Mouse (Mus musculus) liver, embryonic 14.5 days (tissue): ENCODE data around the gene Zfp740. TPM values are rescaled to one million over a fixed set of nuclear protein-coding genes. Genes with fewer than 3 reads are reported as not detected.
"Not testable (repeated sequence)": the region's sequence is repeated elsewhere in the genome, so short reads cannot be mapped to it uniquely, and the experiment has no call there.

ENCODE experiments used
- ATAC-seq: fragments of 200-750 bp; cut with Nextera tagmentation; 2 replicates; pipeline ENCODE4 v1.8.0; 2017; ENCODE audit warnings: moderate number of reproducible peaks, mild to moderate bottlenecking, moderate library complexity; ENCODE audit not compliant: insufficient read depth
- DNase-seq, 3 experiments: peaks; one replicate each; pipeline ENCODE4 v3.0.0-alpha.2; 2012 to 2013; ENCODE audit warnings: low read depth in 3 of 3, low spot score in 3 of 3
- H3K27ac ChIP-seq: fragments of 300-500 bp; sonication (generic); 2 replicates; pipeline ENCODE4 v1.5.1; 2014; ENCODE audit warnings: moderate library complexity, mild to moderate bottlenecking, control low read depth, inconsistent platforms
- H3K27me3 ChIP-seq: fragments of 300-500 bp; sonication (generic); 2 replicates; pipeline ENCODE4 v1.6.1; 2014; ENCODE audit warnings: mild to moderate bottlenecking, low read length, moderate library complexity; ENCODE audit not compliant: control insufficient read depth, insufficient read depth
- H3K36me3 ChIP-seq: fragments of 300-500 bp; sonication (generic); replicated peaks from 2 replicates; pipeline ENCODE4 v1.6.1; 2014; ENCODE audit warnings: low read depth; ENCODE audit not compliant: control insufficient read depth, insufficient read depth
- H3K4me1 ChIP-seq, 2 experiments: fragments of 200-500 bp in 1 of 2; fragments of 300-500 bp in 1 of 2; sonication (generic) in 1 of 2; replicated peaks; 2 replicates each; pipeline ENCODE4 v1.6.1; 2012 to 2014; ENCODE audit warnings: antibody characterized with exemption in 1 of 2, inconsistent platforms in 1 of 2, low read length in 1 of 2; ENCODE audit not compliant: control insufficient read depth in 2 of 2, insufficient read depth in 2 of 2
- H3K4me2 ChIP-seq: fragments of 300-500 bp; sonication (generic); 2 replicates; pipeline ENCODE4 v1.6.1; 2014; ENCODE audit warnings: low read depth, mild to moderate bottlenecking, control low read depth, moderate library complexity
- H3K4me3 ChIP-seq, 2 experiments: fragments of 200-500 bp in 1 of 2; fragments of 300-500 bp in 1 of 2; sonication (generic) in 1 of 2; 2 replicates each; pipeline ENCODE4 v1.5.1; 2012 to 2014; ENCODE audit warnings: low read depth in 2 of 2, low read length in 2 of 2, mild to moderate bottlenecking in 2 of 2, control low read depth in 1 of 2, inconsistent platforms in 1 of 2, moderate library complexity in 1 of 2; ENCODE audit not compliant: insufficient read depth in 1 of 2
- H3K9ac ChIP-seq: fragments of 300-500 bp; sonication (generic); replicated peaks from 2 replicates; pipeline ENCODE4 v1.6.1; 2014; ENCODE audit warnings: mild to moderate bottlenecking, control low read depth, moderate library complexity
- H3K9me3 ChIP-seq: fragments of 300-500 bp; sonication (generic); 2 replicates; pipeline ENCODE4 v1.6.1; 2016; ENCODE audit warnings: low read length, mixed read lengths; ENCODE audit not compliant: control insufficient read depth
- CTCF ChIP-seq: IDR thresholded peaks from 2 replicates; pipeline ENCODE4 v1.5.1; 2016; ENCODE audit warnings: antibody characterized with exemption, low read depth, control low read depth
- EP300 ChIP-seq: IDR thresholded peaks from 2 replicates; pipeline ENCODE4 v1.6.1; 2016; ENCODE audit warnings: antibody characterized with exemption, low read depth
- WGBS: fragments of 180-500 bp; shearing (Covaris S2); extraction: QIAGEN DNeasy Blood & Tissue Kit; methylation state at CpG from one replicate; pipeline ENCODE4 v1.1.7; 2014; ENCODE audit not compliant: insufficient replicate concordance; 5-methylcytosine and 5-hydroxymethylcytosine counted together
- polyA plus RNA-seq, 2 experiments: library from polyadenylated mRNA; depleted of rRNA in 1 of 2; stranded (reverse) in 1 of 2; unstranded in 1 of 2; fragments of >200 nt; fragmentation: Nextera tagmentation in 1 of 2; extraction: Ambion mirVana in 1 of 2; gene quantifications; 2 replicates each; pipeline versions ENCODE4 v1.2.1 to v1.2.3; 2012 to 2014

Zfp740 gene
- polyA plus RNA-seq (2012; rRNA removed) = 10.2 and 14.9 TPM in 2 replicates
- polyA plus RNA-seq (2014; fragmentation: Nextera tagmentation; extraction: Ambion mirVana) = 11.7 and 12.0 TPM in 2 replicates

GRCm38 (mm10) chr15:102202971-102203834 is at the start of gene Zfp740:
Zfp740 (plus strand) TSS chr15:102203249.
- TF ChIP-seq CTCF (0 out of 2 replicates have a peak, but pooled peaks have one; percentile 6), EP300 (no peak)
- Histone ChIP-seq H3K27me3 (no peaks in the 10 kb centered on the region), H3K4me1 (peaks cover 8 to 21% of the 10 kb centered on the region in 2 experiments), H3K9me3 (no peaks in the 10 kb centered on the region), H3K9ac (peak within 1 kb of the TSS; percentile 93), H3K27ac (peak within 1 kb of the TSS; percentile 72), H3K4me3 (peak within 1 kb of the TSS; percentile 90 to 97), H3K4me2 (peak within 1 kb of the TSS; percentile 99), H3K36me3 (peaks cover 14% of the 10 kb centered on the region)
- DNase-seq (peak; percentile 85 to 86 (median 86)), ATAC-seq (peak; percentile 95)
- under 1% methylated on average over 56 of the region's 68 CpGs for WGBS

DNA sequence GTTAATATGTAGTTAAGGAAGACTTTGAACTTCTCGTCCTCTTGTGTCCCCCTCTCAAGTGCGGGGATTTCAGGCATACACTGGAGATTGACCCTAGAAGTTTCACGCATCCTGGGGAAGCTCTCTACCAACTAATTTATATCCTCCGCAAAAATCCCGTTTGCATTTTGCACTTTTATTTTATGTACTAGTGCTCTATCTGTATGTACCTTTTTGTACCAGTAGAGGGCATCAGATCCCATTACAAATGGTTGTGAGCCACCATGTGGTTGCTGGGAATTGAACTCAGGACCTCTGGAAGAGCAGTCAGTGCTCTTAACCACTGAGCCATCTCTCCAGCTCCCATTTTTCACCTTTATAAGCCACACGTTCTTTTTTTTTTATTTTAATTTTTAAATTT is 48.0 kb upstream of the Zfp740 start:
- not testable (repeated sequence) for H3K4me3 ChIP-seq, H3K4me2 ChIP-seq, H3K36me3 ChIP-seq, H3K9me3 ChIP-seq, H3K27me3 ChIP-seq, ATAC-seq, DNase-seq, H3K9ac ChIP-seq, H3K27ac ChIP-seq
- TF ChIP-seq CTCF = peak; percentile 19; the same call in 1 of the 2 replicates
- WGBS = 78% methylated on average over 6 of the region's 6 CpGs
- peaks cover 3 to 15% of the 10 kb centered on the region in 2 experiments; a peak in 3 of 4 replicates for H3K4me1 ChIP-seq

DNA sequence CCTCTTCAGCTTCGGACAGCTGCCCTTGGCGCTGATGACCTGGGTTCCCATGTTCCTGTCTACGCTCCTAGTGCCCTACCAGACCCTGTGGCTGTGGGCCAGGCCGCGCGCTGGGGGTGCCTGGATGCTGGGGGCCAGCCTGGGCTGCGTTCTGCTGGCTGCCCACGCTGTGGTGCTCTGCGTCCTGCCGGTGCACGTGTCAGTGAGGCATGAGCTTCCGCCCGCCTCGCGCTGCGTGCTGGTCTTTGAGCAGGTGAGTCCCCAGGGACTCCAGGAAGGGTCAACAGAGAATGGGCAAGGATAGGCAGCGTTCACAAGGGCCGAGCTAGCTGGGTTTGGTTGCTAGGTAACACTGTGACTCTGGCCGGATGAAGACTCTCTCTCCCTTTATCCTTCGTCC is 46.2 kb upstream of the Zfp740 start:
- Histone ChIP-seq H3K4me1 (0 out of 4 replicates have a peak, but pooled peaks cover 0 to 2% of the 10 kb centered on the region in 2 experiments), H3K4me3 (no peak overlapping the region), H3K36me3 (peaks cover 2% of the 10 kb centered on the region; the same call in 1 of the 2 replicates), H3K9ac (no peak overlapping the region), H3K27ac (no peak overlapping the region), H3K4me2 (no peak overlapping the region), H3K9me3 (no peaks in the 10 kb centered on the region), H3K27me3 (no peaks in the 10 kb centered on the region)
- TF ChIP-seq CTCF (no peak), EP300 (no peak)
- ATAC-seq (no peak), DNase-seq (no peak)
- 73% methylated on average over 20 of the region's 20 CpGs for WGBS

DNA sequence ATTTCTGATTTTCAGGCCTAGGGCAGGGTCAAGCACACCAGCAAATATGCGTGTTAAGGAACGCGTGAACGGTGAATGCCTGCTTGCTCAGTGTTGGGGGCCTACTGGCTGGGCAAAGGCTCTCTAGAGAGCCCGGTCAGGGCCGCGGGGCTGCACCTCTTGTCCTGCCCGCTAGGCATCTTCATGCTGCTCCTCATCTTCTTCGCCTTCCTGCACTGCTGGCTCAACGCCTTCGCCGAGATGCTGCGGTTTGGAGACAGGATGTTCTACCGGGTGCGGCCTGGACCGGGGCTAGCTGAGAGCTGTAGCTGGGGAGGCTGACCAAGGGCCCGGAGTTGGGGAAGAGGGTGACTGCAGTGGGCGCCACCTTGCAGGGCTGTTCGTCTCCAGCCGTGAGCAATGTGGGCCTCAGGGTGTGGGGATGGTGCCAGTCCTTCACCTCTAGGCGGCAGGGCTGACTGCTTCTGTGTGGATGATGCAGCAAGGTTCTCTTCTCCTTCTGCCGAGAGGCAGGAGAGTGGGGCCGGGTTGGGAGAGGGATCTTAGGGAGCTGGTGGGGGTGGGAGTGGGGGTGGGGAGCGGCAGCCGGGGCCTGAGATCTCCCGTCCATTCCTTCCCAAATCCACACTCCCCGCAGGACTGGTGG is 42.5 kb upstream of the Zfp740 start:
- TF ChIP-seq CTCF (no peak; the same call in 1 of the 2 replicates), EP300 (no peak)
- peaks cover 2% of the 10 kb centered on the region; the same call in 1 of the 2 replicates for H3K36me3 ChIP-seq
- no peak overlapping the region for H3K4me3 ChIP-seq
- no peaks in the 10 kb centered on the region for H3K4me1 ChIP-seq
- no peaks in the 10 kb centered on the region for H3K27me3 ChIP-seq
- ATAC-seq (no peak), DNase-seq (no peak)
- no peak overlapping the region for H3K4me2 ChIP-seq
- H3K27ac ChIP-seq = no peak overlapping the region
- H3K9me3 ChIP-seq = no peaks in the 10 kb centered on the region
- no peak overlapping the region for H3K9ac ChIP-seq
- 63% methylated on average over 27 of the region's 27 CpGs for WGBS
